Mouse (Mus musculus) lung, embryonic 14.5 days (tissue): Measurements from ENCODE around the gene Adamts12. TPM values are rescaled to one million over a fixed set of nuclear protein-coding genes. Genes with fewer than 3 reads are reported as not detected.

Experiments used
- ATAC-seq: fragments of 200-750 bp; cut with Nextera tagmentation; 2 replicates; pipeline ENCODE4 v1.8.0; 2017; ENCODE audit warnings: mild to moderate bottlenecking, moderate TSS enrichment, moderate library complexity; ENCODE audit not compliant: insufficient read depth
- DNase-seq: peaks from one replicate; pipeline ENCODE4 v3.0.0-alpha.2; 2015
- H3K27ac ChIP-seq: fragments of 300-500 bp; sonication (generic); 2 replicates; pipeline ENCODE4 v1.5.1; 2014; ENCODE audit warnings: low read depth, mild to moderate bottlenecking, moderate library complexity
- H3K27me3 ChIP-seq: fragments of 300-500 bp; sonication (generic); 2 replicates; pipeline ENCODE4 v1.6.1; 2014; ENCODE audit warnings: low read length, control low read depth; ENCODE audit not compliant: insufficient read depth
- H3K36me3 ChIP-seq: fragments of 300-500 bp; sonication (generic); 2 replicates; pipeline ENCODE4 v1.6.1; 2014; ENCODE audit warnings: control low read depth; ENCODE audit not compliant: insufficient read depth
- H3K4me1 ChIP-seq: fragments of 300-500 bp; sonication (generic); 2 replicates; pipeline ENCODE4 v1.6.1; 2014; ENCODE audit warnings: antibody characterized with exemption, control low read depth; ENCODE audit not compliant: insufficient read depth
- H3K4me2 ChIP-seq: fragments of 300-500 bp; sonication (generic); 2 replicates; pipeline ENCODE4 v1.6.1; 2014; ENCODE audit warnings: mild to moderate bottlenecking
- H3K4me3 ChIP-seq: fragments of 300-500 bp; sonication (generic); 2 replicates; pipeline ENCODE4 v1.5.1; 2014; ENCODE audit warnings: low read depth, low read length
- H3K9ac ChIP-seq: fragments of 300-500 bp; sonication (generic); 2 replicates; pipeline ENCODE4 v1.6.1; 2014
- H3K9me3 ChIP-seq: fragments of 300-500 bp; sonication (generic); 2 replicates; pipeline ENCODE4 v1.6.1; 2016; ENCODE audit warnings: low read depth, low read length, control low read depth
- CTCF ChIP-seq: IDR thresholded peaks from 2 replicates; pipeline ENCODE4 v1.5.1; 2016; ENCODE audit warnings: antibody characterized with exemption, low read depth
- WGBS: fragments of 180-500 bp; shearing (Covaris S2); extraction: QIAGEN DNeasy Blood & Tissue Kit; methylation state at CpG from one replicate; pipeline ENCODE4 v1.1.7; 2014; 5-methylcytosine and 5-hydroxymethylcytosine counted together
- polyA plus RNA-seq: library from polyadenylated mRNA; unstranded; fragments of >200 nt; fragmentation: Nextera tagmentation; extraction: Ambion mirVana; gene quantifications from 2 replicates; pipeline ENCODE4 v1.2.1, GENCODE M21; 2014

The Adamts12 gene
- polyA plus RNA-seq, 1 experiment from 2014 or later = 7.0 TPM

DNA sequence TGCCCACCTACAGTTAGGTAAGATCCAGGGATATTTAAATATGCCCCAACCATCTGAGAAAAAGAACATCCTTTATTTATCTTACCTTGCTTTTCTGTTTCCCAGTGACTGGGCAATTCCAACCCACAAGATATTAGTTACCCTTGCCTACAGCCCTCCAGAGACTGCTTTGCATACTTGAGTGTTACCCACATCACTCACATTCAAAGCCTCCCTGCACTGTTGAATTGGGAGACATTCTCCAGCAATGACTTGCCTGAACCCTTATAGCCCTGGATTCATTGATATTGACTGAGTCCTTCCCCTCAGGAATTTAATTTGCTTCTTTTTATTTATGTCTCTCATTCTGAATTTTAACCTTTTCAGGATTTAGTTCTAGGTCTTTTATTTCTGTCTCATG is 53.8 kb downstream of the Adamts12 start:
- H3K4me2 ChIP-seq = no peak overlapping the region
- no peaks in the 10 kb centered on the region for H3K27me3 ChIP-seq
- no peak for TF ChIP-seq CTCF
- H3K9ac ChIP-seq = no peak overlapping the region
- H3K4me3 ChIP-seq = no peak overlapping the region
- DNase-seq = no peak
- no peak overlapping the region for H3K27ac ChIP-seq
- H3K36me3 ChIP-seq = no peaks in the 10 kb centered on the region
- no peaks in the 10 kb centered on the region for H3K9me3 ChIP-seq
- 0 out of 2 replicates have a peak, but pooled peaks cover 3% of the 10 kb centered on the region for H3K4me1 ChIP-seq
- no peak for ATAC-seq

DNA sequence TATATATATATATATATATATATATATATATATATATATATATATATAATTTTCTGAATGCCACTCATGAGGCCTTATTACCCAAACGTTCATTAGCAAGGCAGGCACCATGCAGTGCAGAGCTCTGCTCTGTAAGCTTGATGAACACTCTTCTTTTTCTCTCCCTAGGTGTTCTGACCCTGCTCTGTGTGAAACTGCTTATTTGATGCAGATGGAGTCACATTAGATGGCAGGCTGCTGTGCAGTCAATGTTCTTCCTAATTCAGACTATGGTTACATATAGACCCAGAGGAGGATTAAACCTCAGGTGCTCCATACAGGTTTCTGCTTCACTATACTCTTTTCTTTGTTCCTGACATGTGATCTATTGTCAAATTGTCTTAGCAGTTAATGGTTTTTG is 57.1 kb downstream of the Adamts12 start:
- no peaks in the 10 kb centered on the region for H3K9me3 ChIP-seq
- no peaks in the 10 kb centered on the region for H3K27me3 ChIP-seq
- H3K36me3 ChIP-seq = no peaks in the 10 kb centered on the region
- no peak for DNase-seq
- TF ChIP-seq CTCF = no peak
- H3K9ac ChIP-seq = no peak overlapping the region
- H3K4me2 ChIP-seq = no peak overlapping the region
- ATAC-seq = no peak
- H3K4me1 ChIP-seq = no peaks in the 10 kb centered on the region
- no peak overlapping the region for H3K4me3 ChIP-seq
- H3K27ac ChIP-seq = no peak overlapping the region
- 50% methylated on average over 1 of the region's 1 CpGs for WGBS

DNA sequence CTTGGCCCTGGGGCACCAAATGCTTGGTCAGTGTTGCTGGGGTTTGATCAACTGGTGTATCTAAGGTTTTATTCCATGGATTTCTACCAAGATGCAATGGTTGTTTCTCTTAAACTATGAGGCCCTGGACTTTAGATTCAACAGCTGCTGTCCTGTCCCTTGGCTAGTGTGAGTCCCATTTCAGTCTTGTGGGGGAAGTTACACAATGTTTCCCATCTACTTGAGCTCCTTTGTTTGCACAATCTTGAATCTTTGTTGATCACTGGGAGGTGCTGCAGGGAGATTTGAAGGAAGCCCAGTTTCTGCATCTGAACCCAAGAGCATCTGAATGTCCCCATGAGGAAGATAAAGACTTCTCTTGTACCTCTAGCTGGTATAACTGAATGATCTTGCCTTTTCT is 60.8 kb downstream of the Adamts12 start:
- no peaks in the 10 kb centered on the region for H3K9me3 ChIP-seq
- H3K4me2 ChIP-seq = no peak overlapping the region
- H3K4me3 ChIP-seq = no peak overlapping the region
- ATAC-seq (no peak), DNase-seq (no peak)
- H3K27me3 ChIP-seq = no peaks in the 10 kb centered on the region
- H3K9ac ChIP-seq = no peak overlapping the region
- no peaks in the 10 kb centered on the region for H3K4me1 ChIP-seq
- no peak overlapping the region for H3K27ac ChIP-seq
- no peaks in the 10 kb centered on the region for H3K36me3 ChIP-seq
- TF ChIP-seq CTCF = no peak

DNA sequence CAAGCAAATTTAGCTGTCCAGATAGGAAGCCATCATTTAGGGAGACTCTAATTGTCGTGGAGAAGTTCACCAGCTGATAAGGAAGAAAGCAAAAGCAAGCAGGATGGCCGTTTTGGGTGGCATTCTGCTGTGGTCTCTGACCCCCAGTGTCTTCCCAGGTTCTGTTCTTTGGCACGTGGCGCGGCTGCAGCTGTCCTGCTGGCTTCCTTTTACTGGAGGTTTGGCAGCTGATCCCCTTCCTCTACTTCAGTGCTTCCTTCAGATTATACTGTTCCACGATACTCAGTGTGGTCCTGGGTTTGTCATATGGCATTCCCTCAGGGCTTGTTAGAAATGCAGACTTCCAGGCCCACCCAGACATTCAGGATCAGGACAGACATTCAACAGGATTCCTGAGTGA is 63.9 kb downstream of the Adamts12 start:
- Histone ChIP-seq H3K4me1 (no peaks in the 10 kb centered on the region), H3K27me3 (no peaks in the 10 kb centered on the region), H3K9me3 (no peaks in the 10 kb centered on the region), H3K4me2 (no peak overlapping the region), H3K36me3 (no peaks in the 10 kb centered on the region), H3K27ac (no peak overlapping the region), H3K9ac (no peak overlapping the region), H3K4me3 (no peak overlapping the region)
- no peak for DNase-seq
- 57% methylated on average over 6 of the region's 6 CpGs for WGBS
- no peak for ATAC-seq
- no peak for TF ChIP-seq CTCF

DNA sequence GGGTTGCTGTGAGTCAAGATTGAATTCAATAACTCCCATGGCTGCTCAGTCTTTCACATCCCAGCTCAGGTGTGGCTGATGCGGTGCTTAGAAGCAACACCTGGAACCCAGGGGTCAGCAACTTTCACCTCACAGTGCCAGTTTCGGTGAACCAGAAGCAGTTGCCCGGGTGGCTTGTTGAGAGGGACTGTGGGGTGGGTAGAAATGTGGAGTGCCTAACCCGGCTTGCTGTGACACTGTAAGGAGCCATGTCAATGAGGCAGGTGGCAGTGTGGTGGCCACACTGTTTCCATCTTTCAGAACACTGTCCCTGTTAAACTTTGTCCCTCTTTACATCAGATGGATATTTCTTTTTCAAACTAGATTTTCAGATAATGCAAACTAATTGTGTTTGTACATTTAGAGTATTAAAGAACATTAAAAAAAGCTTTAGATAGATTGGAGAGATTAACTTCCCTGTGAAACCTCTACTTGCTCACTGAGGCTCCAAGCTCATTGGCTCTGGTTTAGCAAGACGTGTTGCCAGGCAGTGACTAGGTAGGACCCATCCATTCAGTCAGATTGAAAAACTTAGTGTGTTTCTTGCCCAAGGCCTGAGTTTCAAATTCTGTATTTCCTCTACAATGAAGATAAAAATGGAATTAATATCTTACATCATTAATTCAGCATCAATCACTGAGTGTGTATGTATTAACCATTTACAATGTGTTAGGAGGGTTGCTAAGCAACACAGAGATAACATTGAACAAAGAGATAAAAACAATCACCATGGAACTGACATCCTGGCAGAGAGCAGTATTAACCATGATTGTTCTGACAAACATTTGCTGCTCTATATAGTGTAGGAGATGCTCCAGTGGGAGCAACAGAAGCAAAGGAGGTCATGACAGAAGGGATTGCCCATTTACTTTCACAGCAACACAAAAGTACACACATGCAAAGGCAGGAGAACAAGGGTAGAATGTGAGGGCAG is 68.3 kb downstream of the Adamts12 start:
- 65% methylated on average over 5 of the region's 5 CpGs for WGBS
- DNase-seq (no peak), ATAC-seq (no peak)
- no peaks in the 10 kb centered on the region for H3K27me3 ChIP-seq
- no peaks in the 10 kb centered on the region for H3K9me3 ChIP-seq
- H3K4me3 ChIP-seq = no peak overlapping the region
- H3K4me1 ChIP-seq = no peaks in the 10 kb centered on the region
- H3K4me2 ChIP-seq = no peak overlapping the region
- no peak for TF ChIP-seq CTCF
- no peak overlapping the region for H3K27ac ChIP-seq
- H3K36me3 ChIP-seq = no peaks in the 10 kb centered on the region
- H3K9ac ChIP-seq = no peak overlapping the region

DNA sequence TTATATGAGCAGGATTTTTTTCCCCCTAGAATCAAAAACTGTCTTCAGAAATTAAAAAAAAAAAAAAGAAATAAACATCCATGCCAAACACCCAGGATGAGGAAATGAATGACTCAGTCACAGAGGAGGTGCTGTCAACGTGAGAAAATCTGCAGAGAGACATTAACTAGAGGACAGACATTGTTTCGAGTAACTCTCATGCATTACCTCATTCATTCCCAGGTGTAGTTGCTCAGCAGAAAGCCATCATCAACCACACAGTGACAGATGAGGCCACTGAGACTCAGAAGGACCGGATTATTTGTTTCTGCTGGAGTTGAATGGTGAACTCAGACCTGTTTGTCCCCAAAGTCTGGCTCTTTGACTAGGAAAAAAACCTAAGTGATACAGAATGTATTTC is 81.0 kb downstream of the Adamts12 start:
- no peaks in the 10 kb centered on the region for H3K9me3 ChIP-seq
- no peak overlapping the region for H3K4me3 ChIP-seq
- H3K27ac ChIP-seq = no peak overlapping the region
- TF ChIP-seq CTCF = no peak
- no peak overlapping the region for H3K9ac ChIP-seq
- H3K27me3 ChIP-seq = no peaks in the 10 kb centered on the region
- DNase-seq (no peak), ATAC-seq (no peak)
- no peaks in the 10 kb centered on the region for H3K36me3 ChIP-seq
- H3K4me1 ChIP-seq = no peaks in the 10 kb centered on the region
- WGBS = 40% methylated on average over 3 of the region's 3 CpGs
- no peak overlapping the region for H3K4me2 ChIP-seq

DNA sequence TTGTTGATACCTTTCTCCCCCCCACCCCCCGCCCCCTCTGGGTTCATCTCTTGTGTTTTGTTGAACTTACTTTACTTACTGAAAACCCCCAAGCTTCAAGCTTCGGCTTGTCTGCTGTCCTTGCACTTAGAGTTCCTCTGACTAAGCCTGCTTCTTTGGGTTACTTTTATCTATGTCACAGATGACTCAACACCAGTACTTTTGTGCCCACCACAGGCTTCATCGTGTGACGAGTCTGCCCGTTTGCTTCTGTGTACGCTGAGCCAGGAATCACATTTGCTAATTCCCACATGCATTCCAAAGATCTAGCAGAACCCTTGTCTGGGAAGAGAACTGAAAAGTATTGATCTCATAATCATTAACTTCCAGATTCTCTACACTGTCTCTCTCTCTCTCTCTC is 94.8 kb downstream of the Adamts12 start:
- WGBS = 59% methylated on average over 6 of the region's 6 CpGs
- Histone ChIP-seq H3K4me2 (no peak overlapping the region), H3K27ac (no peak overlapping the region), H3K4me3 (no peak overlapping the region), H3K4me1 (no peaks in the 10 kb centered on the region), H3K9ac (no peak overlapping the region), H3K27me3 (no peaks in the 10 kb centered on the region), H3K36me3 (no peaks in the 10 kb centered on the region), H3K9me3 (no peaks in the 10 kb centered on the region)
- no peak for TF ChIP-seq CTCF
- no peak for ATAC-seq
- DNase-seq = no peak
